Mouse (Mus musculus) heart, postnatal 10 days (tissue): Measurements from ENCODE around the gene Slc37a3. TPM values are rescaled to one million over a fixed set of nuclear protein-coding genes. Genes with fewer than 3 reads are reported as not detected.
"Not testable (repeated sequence)": the region's sequence is repeated elsewhere in the genome, so short reads cannot be mapped to it uniquely, and the experiment has no call there.

Experiments
- DNase-seq, 2 experiments: peaks; one replicate each; pipeline ENCODE4 v3.0.0; 2021
- intact Hi-C: fragments of 180-260 bp; cut with DNase I; formaldehyde crosslinking; loops from one replicate; pipeline ENCODE4 v1.15.1; 2025
- total RNA-seq, 2 experiments: library from RNA; stranded (reverse); gene quantifications; 2 replicates each; pipeline ENCODE4 v1.2.3; 2021

Slc37a3 gene
- total RNA-seq: 10 to 100 TPM; 29.9 to 37.7 TPM

GRCm38 (mm10) chr6:39377311-39377827, at the start of gene Slc37a3:
Gene Slc37a3, minus strand, starts transcription at chr6:39377675.
- DNase-seq: peak; percentile 90 to 91
- intact Hi-C loops: no loop called here

- DNase-seq: no peak
- intact Hi-C loops: no loop called here
Observed at GRCm38 (mm10) chr6:39426725-39427124, 49.2 kb upstream of the Slc37a3 start.

GRCm38 (mm10) chr6:39425181-39425580, 47.7 kb upstream of the Slc37a3 start:
- intact Hi-C loops: no loop called here
- DNase-seq: no peak

GRCm38 (mm10) chr6:39423686-39424085, 46.2 kb upstream of the Slc37a3 start:
- intact Hi-C loops: no loop called here
- no peak for DNase-seq

GRCm38 (mm10) chr6:39423130-39423551, 45.7 kb upstream of the Slc37a3 start:
- DNase-seq: no peak
- intact Hi-C loops: no loop called here

GRCm38 (mm10) chr6:39420867-39421266, 43.4 kb upstream of the Slc37a3 start:
- intact Hi-C loops: no loop called here
- no peak for DNase-seq

- peak; percentile 77 to 79 for DNase-seq
- intact Hi-C loops: no loop called here
Observed at GRCm38 (mm10) chr6:39419851-39420721, 42.6 kb upstream of the Slc37a3 start, which contains the start of gene Mkrn1. Gene Mkrn1, minus strand, starts transcription at chr6:39420462.

- intact Hi-C loops: no loop called here
- DNase-seq: no peak
Observed at GRCm38 (mm10) chr6:39419386-39419850, 41.9 kb upstream of the Slc37a3 start.

GRCm38 (mm10) chr6:39416654-39417053, 39.2 kb upstream of the Slc37a3 start:
- intact Hi-C loops, DNase-seq: not testable (repeated sequence)

GRCm38 (mm10) chr6:39415762-39416161, 38.3 kb upstream of the Slc37a3 start:
- DNase-seq: peak; percentile 43 to 75
- intact Hi-C loops: no loop called here

- intact Hi-C loops: no loop called here
- no peak for DNase-seq
Observed at GRCm38 (mm10) chr6:39414106-39414505, 36.6 kb upstream of the Slc37a3 start.

GRCm38 (mm10) chr6:39406480-39406879, 29.0 kb upstream of the Slc37a3 start:
- intact Hi-C loops: no loop called here
- no peak for DNase-seq

- intact Hi-C loops: no loop called here
- no peak for DNase-seq
Observed at GRCm38 (mm10) chr6:39403136-39403535, 25.7 kb upstream of the Slc37a3 start.

- intact Hi-C loops: no loop called here
- peak; percentile 22 to 61 for DNase-seq
Observed at GRCm38 (mm10) chr6:39400343-39400742, 22.9 kb upstream of the Slc37a3 start.

- no peak for DNase-seq
- intact Hi-C loops: no loop called here
Observed at GRCm38 (mm10) chr6:39398342-39398741, 20.9 kb upstream of the Slc37a3 start.

- intact Hi-C loops: no loop called here
- DNase-seq: no peak
Observed at GRCm38 (mm10) chr6:39397046-39397445, 19.6 kb upstream of the Slc37a3 start.

GRCm38 (mm10) chr6:39395916-39396315, 18.4 kb upstream of the Slc37a3 start:
- no peak for DNase-seq
- intact Hi-C loops: no loop called here

GRCm38 (mm10) chr6:39395471-39395870, 18.0 kb upstream of the Slc37a3 start:
- intact Hi-C loops: no loop called here
- no peak for DNase-seq

- no peak for DNase-seq
- intact Hi-C loops: no loop called here
Observed at GRCm38 (mm10) chr6:39389988-39390387, 12.5 kb upstream of the Slc37a3 start.

- peak; percentile 27 to 49 for DNase-seq
- intact Hi-C loops: no loop called here
Observed at GRCm38 (mm10) chr6:39381125-39381880, 3.8 kb upstream of the Slc37a3 start, which contains the start of gene Rab19. Gene Rab19, plus strand, starts transcription at chr6:39381175.

GRCm38 (mm10) chr6:39380276-39380675, 2.8 kb upstream of the Slc37a3 start:
- intact Hi-C loops: no loop called here
- no peak for DNase-seq
